Mouse (Mus musculus): ENCODE results near the gene Olfr1462.

The Olfr1462 gene

DNA sequence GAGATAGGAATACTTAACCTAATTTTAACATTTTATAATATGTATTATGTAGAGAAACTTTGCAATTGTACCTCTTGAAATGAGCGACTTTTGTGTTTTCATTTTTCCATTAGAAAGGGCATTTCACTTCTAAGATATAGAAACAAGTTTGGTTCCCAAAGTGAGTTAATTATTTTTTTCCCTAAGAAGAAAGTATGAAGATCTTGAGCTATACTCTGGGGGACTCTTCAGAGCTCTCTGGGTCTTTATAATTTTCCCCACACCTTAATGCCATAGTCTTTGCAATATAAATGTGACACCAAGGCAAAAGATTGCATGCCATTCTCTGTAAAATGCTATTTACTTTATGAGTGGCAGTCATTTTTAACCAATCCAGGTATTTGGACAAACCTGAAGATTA lies at the start of gene Olfr1462:
Olfr1462 (plus strand) TSS at position 301 of the 400 bp plus-strand sequence.
- no peak for DNase-seq (ENCODE audit: low read depth, low spot score)

DNA sequence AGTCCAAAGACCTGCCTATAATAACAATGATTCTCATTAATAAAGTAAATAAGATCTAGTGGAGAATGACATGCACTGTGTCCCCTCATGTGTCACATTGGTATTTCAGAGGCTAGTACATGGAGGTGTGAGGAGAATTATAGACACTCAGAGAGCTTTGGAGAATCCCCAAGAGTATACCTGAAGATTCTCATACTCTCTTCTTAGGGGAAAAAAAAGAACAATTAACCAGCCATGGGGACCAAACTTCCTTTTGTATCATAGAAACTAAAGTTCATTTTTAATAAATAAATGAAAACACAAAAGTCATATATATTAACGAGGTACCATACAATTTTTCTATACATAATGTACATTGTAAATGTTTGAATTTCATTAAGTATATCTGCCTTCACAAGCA lies 36.1 kb upstream of the Olfr1462 start, which contains the start of gene Olfr1459:
Olfr1459 (minus strand) TSS at position 101 of the 400 bp plus-strand sequence.
- no peak for DNase-seq (ENCODE audit: low read depth, low spot score)

DNA sequence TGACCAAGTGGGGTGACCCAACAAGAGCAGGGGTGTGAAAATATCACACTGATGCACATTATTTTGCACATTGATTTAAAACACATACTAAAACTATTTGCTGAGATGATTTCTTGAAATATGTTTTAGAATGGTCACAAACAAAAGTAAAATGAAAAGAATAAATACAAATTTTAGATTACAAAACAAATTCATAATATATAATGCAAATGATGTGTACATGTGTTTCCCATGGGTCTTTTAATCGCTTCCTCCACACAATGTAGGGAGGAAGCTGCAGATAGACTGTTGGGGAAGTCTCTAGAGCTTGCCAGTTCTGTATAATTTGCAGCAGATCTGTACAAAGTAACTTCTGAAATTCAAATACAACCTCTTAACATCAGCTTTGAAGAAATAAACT lies 22.8 kb upstream of the Olfr1462 start, which contains the start of gene Olfr1461:
Olfr1461 (plus strand) TSS at position 301 of the 400 bp plus-strand sequence.
- DNase-seq (ENCODE audit: low read depth, low spot score), result no peak

DNA sequence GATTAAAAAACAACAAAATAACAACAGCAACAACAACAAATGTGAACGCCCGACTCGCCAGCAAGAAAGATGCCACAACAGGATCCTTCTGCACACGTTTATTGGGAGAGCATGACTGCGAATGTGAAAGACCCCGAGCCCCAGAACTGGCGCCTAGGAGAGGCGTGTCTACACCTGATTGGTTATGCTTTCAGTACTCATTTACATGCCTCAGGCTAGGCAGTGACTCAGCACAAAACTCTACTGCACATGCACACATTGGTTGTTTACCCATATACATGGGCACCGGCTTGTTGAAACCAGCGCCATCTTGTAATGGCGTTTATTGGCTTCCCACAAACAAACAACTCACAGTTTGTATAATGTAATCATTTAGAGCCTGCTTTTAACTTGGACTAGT lies 36.1 kb downstream of the Olfr1462 start:
- no peak for DNase-seq (ENCODE audit: low read depth, low spot score)

DNA sequence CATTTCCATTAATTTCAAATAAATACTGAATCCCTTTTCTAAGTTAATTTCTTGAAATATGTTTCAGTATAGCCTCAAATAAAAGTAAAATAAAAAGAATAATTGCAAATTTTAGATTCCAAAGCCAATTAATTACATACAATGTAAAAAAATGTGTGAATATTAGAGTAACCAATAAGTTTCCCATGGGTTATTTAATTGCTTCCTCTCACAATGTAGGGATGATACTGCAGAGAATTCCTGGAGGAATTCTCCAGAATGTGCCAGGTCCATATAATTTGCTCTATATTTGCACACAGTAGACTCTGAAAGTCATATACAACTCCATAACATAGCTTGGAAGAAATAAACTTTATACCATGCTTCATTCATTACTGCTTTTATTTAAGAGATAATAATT lies 45.5 kb downstream of the Olfr1462 start, which contains the start of gene Olfr1463:
Olfr1463 (plus strand) TSS at position 301 of the 400 bp plus-strand sequence.
- DNase-seq (ENCODE audit: low read depth, low spot score), result no peak
